Mouse (Mus musculus) gastrocnemius, postnatal 36 days (tissue): Measurements from ENCODE around the gene Idua. TPM values are rescaled to one million over a fixed set of nuclear protein-coding genes. Genes with fewer than 3 reads are reported as not detected.
"Not testable (repeated sequence)": the region's sequence is repeated elsewhere in the genome, so short reads cannot be mapped to it uniquely, and the experiment has no call there.

Source experiments
- DNase-seq, 2 experiments: peaks; one replicate each; pipeline ENCODE4 v3.0.0; 2022
- intact Hi-C: fragments of 180-260 bp; cut with DNase I; formaldehyde crosslinking; loops from one replicate; pipeline ENCODE4 v1.15.1; 2025
- long read RNA-seq, 2 experiments: library from polyadenylated mRNA; stranded (forward); transcript quantifications; one replicate each; pipeline ENCODE4 v2.0.0; 2021
- total RNA-seq, 2 experiments: library from RNA; stranded (reverse); gene quantifications; 2 replicates each; pipeline ENCODE4 v1.2.3; 2021

Idua gene
- 1 to 10 TPM; 7.2 to 8.9 TPM for total RNA-seq
- long read RNA-seq, experiment 1, partial matches to known transcripts = 2 of 8 reads
- long read RNA-seq, experiment 1, other reads (novel, unspliced or antisense) = 4 of 8 reads
- long read RNA-seq, experiment 2, partial matches to known transcripts = 0 of 9 reads
- long read RNA-seq, experiment 2, other reads (novel, unspliced or antisense) = 5 of 9 reads

DNA sequence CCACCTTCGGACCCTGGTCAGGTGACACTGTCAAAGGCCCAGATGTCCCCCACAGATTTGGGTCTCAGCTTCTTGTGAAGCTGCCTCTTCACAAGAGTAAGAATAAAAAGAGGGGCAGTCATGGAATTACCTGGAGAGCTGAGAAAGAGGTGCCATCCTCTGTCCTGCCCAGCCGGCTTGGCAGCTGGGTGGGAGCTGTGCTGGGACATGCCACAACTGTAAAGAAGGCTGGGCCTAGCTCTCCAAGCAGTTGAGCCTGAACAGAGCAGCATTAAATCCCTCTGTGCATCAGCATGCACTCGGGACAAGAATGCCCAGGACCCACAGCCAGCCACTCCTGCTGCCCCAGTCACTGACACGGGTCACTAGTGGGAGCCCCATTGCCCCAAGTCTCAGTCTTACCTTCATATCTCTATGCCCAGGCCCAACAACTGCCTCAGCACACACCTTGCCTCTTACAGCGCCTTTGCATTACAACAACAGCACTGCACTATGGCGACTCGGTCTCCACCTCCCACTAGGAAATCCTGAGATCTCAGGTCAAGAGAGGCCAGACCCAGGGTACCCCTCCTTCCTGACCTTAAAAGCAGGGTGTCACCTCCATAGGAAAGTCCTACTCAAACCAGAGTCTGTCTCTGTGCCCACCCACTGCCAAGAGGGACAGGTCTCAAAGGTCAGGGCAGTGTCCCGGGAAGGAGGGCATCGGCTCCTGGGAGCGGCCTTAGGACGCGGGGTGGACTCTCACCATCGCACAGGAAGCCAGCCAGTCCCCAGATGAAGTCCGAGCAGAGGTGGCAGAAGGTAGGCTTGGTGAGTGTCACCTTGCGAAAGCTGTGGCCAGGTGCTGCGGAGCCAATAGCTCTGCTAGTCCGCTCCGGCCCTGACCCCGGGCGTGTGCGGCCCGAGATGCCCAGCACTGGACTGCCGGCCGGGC is at the start of gene Idua:
Idua (plus strand) TSS at position 634 of the 934 bp plus-strand sequence.
- intact Hi-C loops = no loop called here
- no peak for DNase-seq

GRCm38 (mm10) chr5:108610426-108610825 is 49.7 kb upstream of the Idua start:
- intact Hi-C loops = no loop called here

GRCm38 (mm10) chr5:108621870-108622269 is 38.3 kb upstream of the Idua start:
- no peak for DNase-seq
- intact Hi-C loops = no loop called here

More at GRCm38 (mm10) chr5:108610426-108610825, 49.7 kb upstream of the Idua start:
- no peak for DNase-seq

DNA sequence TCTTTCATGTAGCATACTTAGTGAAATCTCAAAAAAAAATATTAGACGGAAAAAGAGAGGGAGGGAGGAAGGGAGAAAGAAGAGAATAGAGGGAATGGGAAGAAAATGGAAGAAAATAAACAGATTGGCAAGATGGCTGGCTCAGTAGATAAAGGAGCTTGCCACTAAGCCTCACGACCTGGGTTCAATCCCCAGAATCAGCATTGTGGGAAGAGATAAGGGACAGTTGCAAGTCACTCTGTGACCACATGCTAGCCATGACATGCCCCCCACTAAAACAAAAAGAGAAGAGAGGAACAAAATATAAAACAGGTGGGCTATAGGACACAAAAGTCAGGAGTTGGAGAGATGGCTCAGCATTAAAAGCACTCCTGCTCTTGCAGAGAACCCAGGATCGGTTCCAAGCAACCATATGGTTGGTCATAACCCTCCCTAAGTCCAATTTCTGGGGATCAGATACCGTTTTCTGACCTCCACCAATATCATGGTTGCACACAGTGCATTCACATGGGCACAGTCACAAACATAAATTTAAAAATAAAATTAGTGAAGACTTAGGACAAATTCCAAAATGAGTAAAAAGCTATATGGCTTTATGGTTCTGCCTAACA is 34.0 kb upstream of the Idua start:
- no peak for DNase-seq
- intact Hi-C loops = no loop called here

DNA sequence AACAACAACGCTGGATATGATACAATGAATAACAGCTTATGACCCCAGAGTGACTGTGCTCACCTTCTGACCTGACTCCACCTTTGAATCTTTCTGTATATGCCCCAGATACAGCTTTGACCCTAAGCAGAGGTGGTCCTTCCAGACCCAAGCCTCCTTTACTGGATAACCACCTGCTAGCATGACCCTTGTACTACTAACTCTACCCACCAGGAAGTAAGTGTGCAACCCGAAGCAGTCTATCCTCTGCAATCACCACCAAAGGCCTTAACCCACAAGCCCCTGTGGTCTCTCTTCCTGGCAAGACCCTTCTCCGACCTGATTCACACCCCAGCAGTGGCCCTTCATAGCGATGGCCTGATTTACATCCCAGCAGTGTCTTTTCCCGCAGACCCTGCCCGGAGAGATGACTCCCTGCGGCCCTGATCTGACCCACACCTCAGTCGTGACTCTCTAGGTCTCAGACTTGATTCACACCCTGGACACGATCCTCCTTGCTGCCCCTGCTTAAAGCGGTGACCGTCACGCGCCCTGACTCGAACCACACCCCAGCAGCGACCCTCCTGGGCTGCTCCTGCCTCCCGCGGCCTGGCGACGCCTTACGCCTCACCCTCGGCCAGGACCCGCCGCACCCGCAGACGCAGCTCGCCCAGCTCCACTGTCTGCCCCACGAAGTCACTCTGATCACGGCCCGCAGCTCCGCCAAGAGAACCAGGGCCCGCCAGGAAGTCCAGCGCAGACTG is 31.1 kb upstream of the Idua start:
- no peak for DNase-seq
- intact Hi-C loops = no loop called here

DNA sequence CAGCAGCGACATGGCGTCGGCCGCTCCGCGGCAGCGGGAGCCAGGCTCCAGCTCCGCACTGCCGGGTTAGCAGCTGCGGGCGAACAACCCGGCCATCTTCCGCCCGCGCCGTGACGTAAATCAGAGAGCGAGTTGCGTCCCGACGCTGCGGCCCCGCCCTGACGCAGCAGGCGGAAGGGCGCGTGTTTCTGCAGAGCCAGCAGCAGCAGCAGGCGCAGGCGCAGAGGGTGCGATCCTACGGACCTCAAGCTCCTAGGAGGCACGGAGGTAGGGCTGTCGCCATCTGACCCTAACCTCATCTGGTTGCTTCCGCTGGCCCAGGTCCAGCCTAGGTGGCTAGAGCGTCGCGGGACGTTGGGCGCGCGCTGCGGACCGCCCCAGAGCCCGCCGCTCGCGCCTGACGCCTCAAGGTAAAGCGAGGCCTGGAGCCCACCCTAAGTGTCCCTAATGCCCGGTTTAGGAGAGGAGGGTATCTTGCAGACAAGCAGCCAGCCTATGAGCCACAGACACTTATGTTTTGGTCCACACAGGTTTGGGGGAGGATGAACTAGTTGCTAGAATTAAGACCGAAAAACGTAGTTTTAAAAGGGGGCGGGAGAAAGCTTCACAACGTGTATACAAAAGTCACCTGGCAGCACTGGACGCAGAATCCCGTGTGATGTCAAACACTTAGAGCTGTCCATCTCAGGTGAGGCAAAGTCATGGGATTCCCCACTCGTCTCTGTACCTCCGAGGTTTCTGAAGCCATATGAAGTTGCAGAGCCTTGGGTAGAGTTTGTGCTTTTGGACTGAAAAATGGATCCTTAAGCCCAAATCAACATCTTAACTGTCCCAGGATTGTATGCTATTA is 30.3 kb upstream of the Idua start, which contains the start of the genes Gak and Tmem175:
Gak (minus strand) TSS at position 122 of the 850 bp plus-strand sequence.
Tmem175 (plus strand) TSS at position 137 of the 850 bp plus-strand sequence.
- intact Hi-C loops = no loop called here

DNA sequence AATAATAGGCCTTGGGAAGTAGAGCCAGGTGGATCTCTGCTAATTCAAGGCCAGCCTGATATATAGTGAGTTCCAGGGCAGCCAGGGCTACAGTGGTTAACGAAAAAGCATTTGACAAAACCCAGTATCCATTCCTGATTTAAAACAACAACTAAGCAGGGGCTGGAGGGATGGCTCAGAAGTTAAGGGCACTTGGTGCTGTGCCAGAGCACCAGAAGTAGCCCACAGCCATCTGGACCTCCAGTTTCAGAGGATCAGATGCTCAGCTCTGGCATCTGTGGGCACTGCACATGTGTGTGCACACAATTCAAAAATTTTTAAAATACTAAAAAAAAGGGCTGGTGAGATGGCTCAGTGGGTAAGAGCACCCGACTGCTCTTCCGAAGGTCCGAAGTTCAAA is 26.5 kb upstream of the Idua start:
- intact Hi-C loops = no loop called here

More for the DNA sequence above, 30.3 kb upstream of the Idua start, which contains the start of the genes Gak and Tmem175:
- peak; percentile 86 to 88 for DNase-seq

DNA sequence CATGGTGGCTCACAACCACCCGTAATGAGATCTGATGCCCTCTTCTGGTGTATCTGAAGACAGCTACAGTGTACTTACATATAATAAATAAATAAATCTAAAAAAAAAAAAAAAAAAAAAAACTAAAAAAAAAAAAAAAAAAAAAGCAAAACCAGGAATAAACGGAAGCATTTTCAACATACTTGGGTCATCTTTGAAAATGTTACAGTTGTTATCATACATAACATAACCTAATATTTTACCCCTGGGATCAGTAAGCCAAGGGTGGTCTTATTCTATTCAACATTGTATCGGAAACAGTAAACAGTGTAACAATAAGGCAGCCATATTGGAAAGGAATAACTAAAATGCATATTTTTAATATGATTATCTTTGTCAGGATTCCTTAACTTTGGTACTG is 26.0 kb upstream of the Idua start:
- intact Hi-C loops, DNase-seq: not testable (repeated sequence)

More for the DNA sequence above, 26.5 kb upstream of the Idua start:
- no peak for DNase-seq

GRCm38 (mm10) chr5:108636172-108636571 is 24.0 kb upstream of the Idua start:
- intact Hi-C loops = no loop called here
- no peak for DNase-seq

GRCm38 (mm10) chr5:108643674-108644073 is 16.5 kb upstream of the Idua start:
- DNase-seq = no peak
- intact Hi-C loops = no loop called here

DNA sequence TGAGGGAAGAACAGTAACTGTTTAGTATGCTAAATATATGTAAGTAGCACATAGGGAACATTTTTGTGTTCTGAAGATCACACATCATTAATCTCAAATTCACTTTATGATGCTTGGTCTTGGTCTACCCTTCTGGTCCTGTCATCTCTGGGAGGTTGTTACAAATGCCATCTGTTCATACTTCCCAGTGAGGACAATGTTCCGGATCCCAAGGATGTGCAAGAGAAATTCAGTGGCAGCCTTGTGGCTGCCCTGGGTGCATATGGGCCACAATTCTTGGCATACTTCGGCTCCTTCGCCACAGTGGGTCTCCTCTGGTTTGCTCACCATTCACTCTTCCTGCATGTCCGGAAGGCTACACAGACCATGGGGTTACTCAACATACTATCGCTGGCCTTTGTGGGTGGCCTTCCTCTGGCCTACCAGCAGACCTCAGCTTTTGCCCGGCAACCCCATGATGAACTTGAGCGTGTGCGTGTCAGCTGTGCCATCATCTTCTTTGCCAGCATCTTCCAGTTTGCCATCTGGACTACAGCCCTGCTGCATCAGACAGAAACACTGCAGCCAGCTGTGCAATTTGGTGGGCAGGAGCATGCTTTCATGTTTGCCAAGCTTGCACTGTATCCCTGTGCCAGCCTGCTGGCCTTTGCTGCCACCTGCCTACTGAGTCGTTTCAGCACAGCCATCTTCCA is 14.3 kb upstream of the Idua start:
- intact Hi-C loops = no loop called here
- no peak for DNase-seq

DNA sequence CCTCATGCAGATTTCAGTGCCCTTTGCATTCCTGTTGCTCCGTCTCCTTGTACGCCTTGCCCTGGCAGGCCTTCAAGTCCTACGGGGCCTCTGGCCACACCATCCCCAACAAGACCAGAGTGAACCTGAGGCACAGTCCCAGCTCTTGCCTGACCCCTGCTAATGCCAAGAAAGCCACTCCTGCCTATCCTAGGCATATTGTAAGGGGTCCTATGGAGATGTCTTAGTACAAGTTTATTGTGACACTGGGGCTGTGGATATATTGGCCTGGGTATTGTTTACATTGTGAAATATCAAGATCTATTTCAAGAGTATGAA is 13.8 kb upstream of the Idua start:
- DNase-seq = no peak
- intact Hi-C loops = no loop called here

GRCm38 (mm10) chr5:108647311-108647710 is 12.8 kb upstream of the Idua start:
- intact Hi-C loops = no loop called here
- no peak for DNase-seq

DNA sequence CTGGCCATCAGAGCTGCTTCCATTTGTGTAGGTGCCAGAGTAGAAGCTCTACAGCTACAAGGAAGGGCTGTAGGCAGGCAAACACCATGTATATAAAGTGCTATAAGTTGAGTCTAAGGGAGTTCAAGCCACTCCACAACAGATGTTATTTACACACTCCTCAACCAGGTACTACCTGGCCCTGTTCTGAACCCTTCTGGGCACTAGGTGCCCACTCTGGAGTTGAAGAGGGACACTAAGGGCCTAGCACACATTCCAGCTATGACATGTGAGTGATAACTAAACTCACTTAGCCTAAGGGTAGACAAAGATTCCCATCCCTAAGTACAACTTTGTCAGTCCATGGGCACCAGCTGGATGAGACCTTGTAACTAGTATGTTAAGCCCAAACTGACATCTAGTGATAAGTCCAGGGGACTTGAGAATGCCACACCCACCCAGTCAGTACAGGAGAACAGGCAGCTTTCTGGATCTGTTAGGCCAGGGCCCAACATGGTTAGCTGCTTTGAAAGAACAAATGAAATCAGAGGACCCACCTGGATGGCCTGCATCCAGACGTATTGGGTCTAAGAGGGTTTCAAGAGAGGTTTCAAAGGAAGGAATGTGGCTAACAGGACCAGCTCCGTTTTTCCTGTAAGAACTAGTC is 12.2 kb upstream of the Idua start:
- no peak for DNase-seq
- intact Hi-C loops = no loop called here

- no peak for DNase-seq
- intact Hi-C loops = no loop called here
Observed at GRCm38 (mm10) chr5:108648937-108649576, 11.1 kb upstream of the Idua start.

DNA sequence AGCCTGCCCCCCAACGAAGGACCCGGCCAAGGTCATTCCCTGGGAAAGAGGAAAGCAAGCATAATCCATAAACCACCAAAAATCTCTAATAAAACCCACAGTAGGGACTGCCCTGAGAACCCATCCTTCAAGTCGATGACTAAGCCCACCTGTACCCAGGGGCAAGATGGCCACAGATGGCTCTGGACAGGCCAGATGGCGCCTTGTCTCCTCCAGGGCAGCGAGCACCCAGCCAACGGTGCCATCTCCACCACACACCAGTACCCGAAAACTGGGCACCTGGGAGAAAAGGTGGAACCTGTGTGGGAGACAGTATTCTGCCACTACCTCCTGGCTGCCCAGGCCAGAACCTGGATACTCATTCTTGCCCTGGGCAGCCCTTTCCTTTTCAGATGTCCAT is 9.8 kb upstream of the Idua start:
- no peak for DNase-seq
- intact Hi-C loops = loop anchor here (5.0 kb wide), 1 partner anchor 223 kb away; no protein-coding TSS in a partner anchor

DNA sequence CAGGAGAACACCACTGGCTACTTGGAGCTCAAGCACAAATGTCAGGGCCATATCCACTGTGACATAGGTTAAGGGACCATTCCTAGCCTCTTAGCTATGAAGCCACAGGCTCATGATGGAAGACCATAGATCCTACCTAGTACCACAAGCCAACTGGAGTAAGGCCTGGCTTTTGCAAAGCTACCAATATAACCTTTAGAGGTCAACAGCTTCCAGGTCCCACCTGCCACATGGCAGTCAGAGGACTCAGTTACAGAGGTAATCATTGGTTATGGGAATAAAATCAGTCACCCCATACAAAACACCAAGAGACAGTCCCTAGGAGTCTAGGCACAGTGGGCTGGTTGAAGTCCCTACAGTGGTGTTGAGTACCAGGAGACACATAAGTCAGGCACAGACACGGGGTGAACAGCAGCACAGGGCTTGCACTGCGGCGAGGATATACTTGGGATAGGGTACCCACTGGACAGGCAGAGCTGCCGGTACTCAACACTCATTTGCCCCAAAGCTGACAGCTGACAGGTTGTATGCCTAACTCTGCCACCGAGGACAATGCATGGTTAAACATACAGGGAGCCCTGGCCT is 8.9 kb upstream of the Idua start:
- intact Hi-C loops = loop anchor here (5.0 kb wide), 1 partner anchor 224 kb away; no protein-coding TSS in a partner anchor
- DNase-seq = no peak

GRCm38 (mm10) chr5:108651823-108652222 is 8.3 kb upstream of the Idua start:
- DNase-seq = no peak
- intact Hi-C loops = loop anchor here (5.0 kb wide), 1 partner anchor 225 kb away; no protein-coding TSS in a partner anchor
